Mouse (Mus musculus): Measurements from ENCODE around the gene Fam47e. TPM values are rescaled to one million over a fixed set of nuclear protein-coding genes. Genes with fewer than 3 reads are reported as not detected.

Fam47e gene
- 0.83 and 1.6 TPM in 2 replicates for polyA plus RNA-seq (2012; rRNA removed)

GRCm38 (mm10) chr5:92554891-92555511, at the start of gene Fam47e:
Gene Fam47e (plus strand): TSS chr5:92555069.

GRCm38 (mm10) chr5:92506733-92507132, 48.1 kb upstream of the Fam47e start, which contains the start of gene Scarb2:
Gene Scarb2 (minus strand): TSS chr5:92506833.

DNA sequence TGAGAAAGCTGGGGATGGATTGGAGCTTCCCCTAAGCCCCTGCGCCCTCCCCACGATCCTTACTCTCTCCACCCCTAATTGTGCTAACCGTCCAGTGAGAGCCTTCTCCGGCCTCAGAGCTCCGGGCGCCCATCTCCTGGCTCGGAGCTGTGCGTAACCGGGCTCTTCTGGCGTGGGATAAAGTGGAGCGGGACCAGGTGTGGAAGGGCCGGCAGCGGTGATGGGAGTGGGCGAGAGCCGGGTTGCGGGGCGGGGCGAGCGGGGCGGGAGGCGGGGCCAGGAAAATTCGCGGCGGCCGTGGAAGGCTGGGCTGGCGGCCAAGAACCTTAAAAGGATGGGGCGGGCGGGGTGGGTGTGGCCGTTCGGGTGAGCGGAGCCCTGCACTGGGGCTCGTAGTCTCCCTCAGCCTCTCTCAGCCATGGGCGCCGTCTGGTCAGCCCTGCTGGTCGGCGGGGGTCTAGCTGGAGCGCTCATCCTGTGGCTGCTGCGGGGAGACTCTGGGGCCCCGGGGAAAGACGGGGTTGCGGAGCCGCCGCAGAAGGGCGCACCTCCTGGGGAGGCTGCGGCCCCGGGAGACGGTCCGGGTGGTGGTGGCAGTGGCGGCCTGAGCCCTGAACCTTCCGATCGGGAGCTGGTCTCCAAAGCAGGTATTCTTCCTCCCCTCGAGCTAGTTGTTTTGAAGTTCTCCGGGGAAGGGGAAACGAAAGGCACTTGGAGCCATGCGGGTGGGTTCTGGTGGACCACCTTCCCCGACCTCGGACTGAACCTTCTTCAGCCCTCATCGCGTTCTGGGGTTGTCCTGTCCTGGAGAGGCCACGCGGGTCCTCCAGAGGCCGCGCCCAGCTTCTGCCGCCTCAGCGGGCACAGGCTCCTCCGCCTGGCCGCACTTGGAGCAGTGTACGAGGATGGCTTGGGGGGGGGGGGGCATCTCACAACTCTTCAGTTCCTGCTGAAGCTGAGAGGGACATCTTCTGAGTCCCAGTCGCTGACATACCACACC, 48.1 kb downstream of the Fam47e start, which contains the start of gene Stbd1:
Gene Stbd1 (plus strand): TSS at position 351 of the 1,000 bp plus-strand sequence.

Other genes with a start within 250 kb of the Fam47e start
- 9.7 and 10.6 TPM in 2 replicates for gene Sdad1, start 244.6 kb upstream of the Fam47e start, polyA plus RNA-seq (2012; rRNA removed)
- gene Cxcl9, start 227.0 kb upstream of the Fam47e start, polyA plus RNA-seq (2012; rRNA removed) = 0.02 and 0.05 TPM in 2 replicates
- gene Art3, start 223.2 kb upstream of the Fam47e start, polyA plus RNA-seq (2012; rRNA removed) = 0.76 and 0.81 TPM in 2 replicates
- 12.1 and 13.5 TPM in 2 replicates for gene Cxcl10, start 206.2 kb upstream of the Fam47e start, polyA plus RNA-seq (2012; rRNA removed)
- 25.5 and 25.6 TPM in 2 replicates for gene Nup54, start 119.8 kb upstream of the Fam47e start, polyA plus RNA-seq (2012; rRNA removed)
- gene Scarb2, start 48.2 kb upstream of the Fam47e start, polyA plus RNA-seq (2012; rRNA removed) = 5.9 and 7.0 TPM in 2 replicates
- gene Stbd1, start 48.0 kb downstream of the Fam47e start, polyA plus RNA-seq (2012; rRNA removed) = 4.1 and 4.2 TPM in 2 replicates
- 0.14 and 0.16 TPM in 2 replicates for gene Ccdc158, start 120.2 kb downstream of the Fam47e start, polyA plus RNA-seq (2012; rRNA removed)
- gene Shroom3, start 128.4 kb downstream of the Fam47e start, polyA plus RNA-seq (2012; rRNA removed) = 0.41 and 0.45 TPM in 2 replicates